Mouse (Mus musculus) cerebellum, adult 2 months (tissue): ENCODE data around the gene Clec3b.

Experiments
- CTCF ChIP-seq: fragments of 200-500 bp; IDR thresholded peaks from 2 replicates; pipeline ENCODE4 v1.5.1; 2011; ENCODE audit warnings: low read depth, mild to moderate bottlenecking, control low read depth, low read length, moderate library complexity, borderline replicate concordance; ENCODE audit not compliant: insufficient read depth
- POLR2A ChIP-seq: fragments of 200-500 bp; IDR thresholded peaks from 2 replicates; pipeline ENCODE4 v1.6.1; 2011; ENCODE audit warnings: low read length, control low read depth, borderline replicate concordance; ENCODE audit not compliant: insufficient read depth

DNA sequence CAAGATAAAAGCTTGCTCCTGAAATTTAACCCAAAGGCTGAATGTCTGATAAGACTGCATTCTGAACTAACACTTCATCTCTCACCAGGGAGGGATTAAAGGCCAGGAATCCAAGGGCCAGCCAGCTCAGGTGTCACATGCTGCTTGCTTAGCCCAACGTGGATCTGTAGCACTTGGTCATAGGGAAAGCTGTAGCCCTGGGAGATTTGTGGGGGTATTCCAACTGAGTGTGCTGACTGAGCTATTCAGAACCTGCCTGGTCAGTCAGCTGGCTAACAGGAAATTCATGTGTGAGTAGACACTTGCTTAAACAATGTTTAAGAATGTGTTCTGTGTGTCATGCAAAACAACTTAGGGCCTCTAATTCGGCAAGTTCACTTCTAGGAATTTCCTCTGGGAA is 55.8 kb downstream of the Clec3b start:
- TF ChIP-seq POLR2A (no peak), CTCF (no peak)
